Mouse (Mus musculus) forebrain, embryonic 15.5 days (tissue): ENCODE measurements around the gene Dnlz. TPM values are rescaled to one million over a fixed set of nuclear protein-coding genes. Genes with fewer than 3 reads are reported as not detected.

ENCODE experiments used
- ATAC-seq: fragments of 200-750 bp; cut with Nextera tagmentation; replicated peaks from 2 replicates; pipeline ENCODE4 v1.8.0; 2017; ENCODE audit warnings: mild to moderate bottlenecking, moderate TSS enrichment, moderate library complexity
- H3K27ac ChIP-seq: fragments of 300-500 bp; sonication (generic); replicated peaks from 2 replicates; pipeline ENCODE4 v1.5.1; 2015; ENCODE audit warnings: mild to moderate bottlenecking, inconsistent platforms
- H3K27me3 ChIP-seq: fragments of 300-500 bp; sonication (generic); 2 replicates; pipeline ENCODE4 v1.6.1; 2015; ENCODE audit warnings: inconsistent platforms
- H3K36me3 ChIP-seq: fragments of 300-500 bp; sonication (generic); 2 replicates; pipeline ENCODE4 v1.6.1; 2015; ENCODE audit warnings: mild to moderate bottlenecking, inconsistent platforms
- H3K4me1 ChIP-seq: fragments of 300-500 bp; sonication (generic); 2 replicates; pipeline ENCODE4 v1.6.1; 2015; ENCODE audit warnings: inconsistent platforms
- H3K4me2 ChIP-seq: fragments of 300-500 bp; sonication (generic); replicated peaks from 2 replicates; pipeline ENCODE4 v1.6.1; 2015; ENCODE audit warnings: mild to moderate bottlenecking, inconsistent platforms
- H3K4me3 ChIP-seq: fragments of 300-500 bp; sonication (generic); 2 replicates; pipeline ENCODE4 v1.5.1; 2015; ENCODE audit warnings: mild to moderate bottlenecking, inconsistent platforms
- H3K9ac ChIP-seq: fragments of 300-500 bp; sonication (generic); replicated peaks from 2 replicates; pipeline ENCODE4 v1.6.1; 2015; ENCODE audit warnings: mild to moderate bottlenecking, inconsistent platforms
- H3K9me3 ChIP-seq: fragments of 300-500 bp; sonication (generic); 2 replicates; pipeline ENCODE4 v1.6.1; 2016; ENCODE audit warnings: inconsistent platforms
- WGBS: fragments of 180-500 bp; shearing (Covaris S2); methylation state at CpG from one replicate; pipeline ENCODE4 v1.1.7; 2015; ENCODE audit warnings: mixed read lengths; 5-methylcytosine and 5-hydroxymethylcytosine counted together
- polyA plus RNA-seq: library from polyadenylated mRNA; unstranded; fragments of >200 nt; fragmentation: Nextera tagmentation; extraction: Ambion mirVana; gene quantifications from 2 replicates; pipeline ENCODE4 v1.2.1, GENCODE M21; 2015

Gene Dnlz
- polyA plus RNA-seq, 1 experiment from 2014 or later = 33.5 TPM

DNA sequence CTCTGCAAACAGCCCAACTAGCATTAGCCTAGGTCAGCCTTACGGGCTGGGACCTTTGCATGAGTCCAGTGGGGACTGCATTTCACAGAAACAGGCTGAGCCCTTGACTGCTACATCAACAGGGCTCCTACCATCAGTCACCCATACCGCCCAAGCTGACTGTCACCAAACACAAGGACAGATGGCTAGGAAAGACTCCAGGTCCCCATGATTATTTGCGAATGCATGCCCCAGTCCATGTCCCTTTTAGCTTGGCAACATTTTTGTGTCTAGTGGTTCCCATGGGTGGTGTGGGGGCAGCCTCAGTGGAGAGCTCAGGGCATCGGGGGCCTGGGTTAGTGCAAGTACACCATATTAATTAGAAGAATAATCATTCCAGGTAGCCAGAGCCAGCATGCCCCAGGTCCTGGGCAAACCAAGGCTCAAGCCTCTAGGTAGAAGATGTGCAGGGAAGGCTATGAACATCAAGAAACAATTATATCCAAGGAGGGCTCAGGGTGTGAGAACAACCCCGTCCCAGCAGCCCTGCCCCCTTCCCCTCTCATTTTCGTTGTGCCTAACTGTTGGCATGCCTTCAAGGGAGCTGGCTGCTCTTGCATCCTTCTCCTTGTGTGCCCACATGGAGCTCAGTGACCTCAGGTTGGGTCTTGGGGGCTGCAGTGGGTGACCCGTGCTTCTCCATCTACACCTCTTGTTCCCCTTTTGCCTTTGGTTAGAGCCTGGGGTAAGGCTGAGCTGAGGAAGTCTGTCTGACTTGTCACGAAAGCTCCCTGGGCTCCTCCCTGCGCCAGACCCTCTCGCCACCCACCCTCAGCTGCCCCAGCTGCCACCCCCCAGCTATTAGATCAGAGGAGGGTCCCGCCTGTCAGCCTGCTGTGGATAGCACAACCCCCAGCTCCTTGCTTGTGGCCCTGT lies 1.4 kb upstream of the Dnlz start:
- H3K4me3 ChIP-seq = peak overlapping the region; percentile 61
- H3K4me1 ChIP-seq = peaks cover 25% of the 10 kb centered on the region
- peak overlapping the region; percentile 80 for H3K4me2 ChIP-seq
- H3K27ac ChIP-seq = no peak overlapping the region
- H3K9me3 ChIP-seq = no peaks in the 10 kb centered on the region
- peak overlapping the region; percentile 96 for H3K9ac ChIP-seq
- no peaks in the 10 kb centered on the region for H3K27me3 ChIP-seq
- peaks cover 13% of the 10 kb centered on the region for H3K36me3 ChIP-seq
- 89% methylated on average over 11 of the region's 11 CpGs for WGBS
- no peak for ATAC-seq

DNA sequence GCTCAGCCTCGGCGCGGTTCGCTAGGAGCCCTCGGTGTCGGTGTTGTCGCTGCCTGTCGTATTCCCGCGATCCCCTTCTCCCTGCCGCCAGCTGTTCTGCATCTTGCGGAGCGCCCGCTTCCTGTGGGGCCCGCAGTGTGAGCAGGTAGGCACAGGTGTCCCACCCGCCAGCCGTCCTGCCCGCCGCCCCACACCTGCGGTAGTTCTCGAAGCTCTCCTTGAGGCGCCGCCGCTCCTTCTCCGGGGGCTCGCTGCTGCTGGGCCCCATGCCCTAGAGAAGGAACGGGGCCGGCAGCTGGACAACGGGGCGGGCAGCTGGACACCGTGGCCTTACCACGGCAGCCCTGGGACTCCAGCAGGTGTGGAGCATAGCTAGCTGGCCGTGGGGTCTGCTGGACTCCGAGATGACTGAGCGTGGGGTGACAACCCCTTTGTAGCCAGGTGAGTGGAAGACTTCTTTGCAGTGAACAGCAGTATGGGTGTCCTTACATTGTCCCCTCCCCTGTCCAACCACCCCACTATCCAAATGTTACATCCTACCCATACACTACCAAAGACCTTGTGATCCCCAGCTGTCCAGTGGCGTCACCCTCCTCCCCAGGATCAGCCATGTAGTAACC lies 491 bp upstream of the Dnlz start:
- H3K4me3 ChIP-seq = peak overlapping the region; percentile 61
- H3K9ac ChIP-seq = peak overlapping the region; percentile 96
- peak; percentile 45 for ATAC-seq
- H3K9me3 ChIP-seq = no peaks in the 10 kb centered on the region
- 2% methylated on average over 36 of the region's 36 CpGs for WGBS
- no peaks in the 10 kb centered on the region for H3K27me3 ChIP-seq
- peaks cover 23% of the 10 kb centered on the region for H3K36me3 ChIP-seq
- peaks cover 25% of the 10 kb centered on the region for H3K4me1 ChIP-seq
- H3K27ac ChIP-seq = peak overlapping the region; percentile 92
- peak overlapping the region; percentile 80 for H3K4me2 ChIP-seq

DNA sequence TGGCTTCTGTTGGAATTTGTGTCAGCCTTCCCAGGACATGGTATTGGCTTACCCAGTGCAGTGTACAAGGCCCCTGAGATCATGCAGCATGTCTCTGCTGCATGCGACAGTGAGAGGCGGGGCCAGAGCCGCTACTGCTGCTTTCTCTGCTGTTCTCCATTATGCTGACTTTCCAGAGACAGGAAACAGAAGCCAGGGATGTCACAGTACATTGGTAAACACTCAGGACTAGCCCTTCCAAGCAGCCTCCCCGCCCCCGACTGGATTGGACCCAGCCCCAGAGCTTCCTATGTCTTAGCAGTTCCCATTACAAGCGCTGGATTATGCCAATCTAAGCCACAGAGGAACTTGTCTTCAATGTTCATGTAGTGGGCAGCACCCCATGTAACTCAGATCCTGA lies 3.7 kb downstream of the Dnlz start:
- Histone ChIP-seq H3K36me3 (peaks cover 62% of the 10 kb centered on the region), H3K4me3 (no peak overlapping the region), H3K9me3 (no peaks in the 10 kb centered on the region), H3K27ac (no peak overlapping the region), H3K27me3 (no peaks in the 10 kb centered on the region), H3K4me2 (no peak overlapping the region), H3K9ac (no peak overlapping the region), H3K4me1 (peaks cover 22% of the 10 kb centered on the region)
- ATAC-seq = no peak
- 80% methylated on average over 6 of the region's 6 CpGs for WGBS

DNA sequence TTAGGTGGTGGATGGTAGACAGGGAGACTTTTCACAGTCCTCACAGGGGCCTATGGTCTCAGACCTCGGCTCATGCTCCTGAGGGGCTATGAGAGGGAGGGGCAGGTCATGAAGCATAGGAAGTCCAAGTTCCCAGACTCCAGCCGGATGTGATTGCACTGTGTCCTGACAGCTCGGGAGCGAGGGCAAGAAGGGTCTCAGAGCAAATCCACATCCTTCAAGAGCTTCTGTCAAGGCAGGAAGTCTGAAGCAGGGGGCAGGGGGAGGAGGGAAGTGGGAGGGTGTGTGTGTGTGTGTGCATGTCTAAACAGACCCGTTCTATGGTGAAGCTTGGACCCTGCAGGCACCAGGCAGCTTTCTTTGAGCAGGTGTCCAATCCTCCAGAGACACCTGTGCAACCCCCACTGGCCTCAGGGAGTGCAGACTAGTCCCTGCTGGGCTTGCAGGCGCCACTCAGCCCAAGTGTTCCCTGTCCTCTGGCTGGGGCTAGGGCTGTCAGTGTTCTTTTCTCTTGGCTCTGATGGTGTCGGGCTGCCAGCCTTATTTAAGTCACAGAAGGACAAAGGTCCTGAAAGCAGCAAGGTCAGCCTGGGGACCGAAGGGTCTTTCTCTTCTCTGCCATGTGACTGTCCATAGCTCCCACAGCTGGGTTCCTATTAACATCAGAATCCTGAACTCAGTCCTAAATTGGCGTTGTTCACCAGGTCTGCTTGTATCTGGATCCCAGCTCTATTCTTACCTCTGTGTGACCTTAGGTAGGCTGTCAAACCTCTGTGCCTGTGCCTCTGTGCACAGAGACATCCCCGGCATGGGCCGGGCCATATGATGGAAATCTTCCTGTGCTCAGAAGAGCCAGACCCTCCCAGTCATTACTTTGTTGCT lies 9.1 kb downstream of the Dnlz start:
- Histone ChIP-seq H3K9me3 (no peaks in the 10 kb centered on the region), H3K4me2 (no peak overlapping the region), H3K27me3 (no peaks in the 10 kb centered on the region), H3K9ac (no peak overlapping the region), H3K4me3 (no peak overlapping the region), H3K4me1 (no peaks in the 10 kb centered on the region; the same call in 1 of the 2 replicates), H3K27ac (no peak overlapping the region), H3K36me3 (peaks cover 77% of the 10 kb centered on the region)
- WGBS = 74% methylated on average over 11 of the region's 11 CpGs
- no peak for ATAC-seq

GRCm38 (mm10) chr2:26342044-26342443 lies 9.9 kb downstream of the Dnlz start:
- no peak overlapping the region for H3K4me2 ChIP-seq
- H3K9ac ChIP-seq = no peak overlapping the region
- 68% methylated on average over 10 of the region's 10 CpGs for WGBS
- no peaks in the 10 kb centered on the region; the same call in 1 of the 2 replicates for H3K4me1 ChIP-seq
- H3K4me3 ChIP-seq = no peak overlapping the region
- H3K27ac ChIP-seq = no peak overlapping the region
- ATAC-seq = no peak
- H3K36me3 ChIP-seq = peaks cover 69% of the 10 kb centered on the region
- no peaks in the 10 kb centered on the region for H3K9me3 ChIP-seq
- no peaks in the 10 kb centered on the region for H3K27me3 ChIP-seq

- ATAC-seq = no peak
- Histone ChIP-seq H3K36me3 (peaks cover 64% of the 10 kb centered on the region), H3K9me3 (no peaks in the 10 kb centered on the region), H3K27ac (no peak overlapping the region), H3K4me2 (no peak overlapping the region), H3K4me3 (no peak overlapping the region), H3K4me1 (no peaks in the 10 kb centered on the region; the same call in 1 of the 2 replicates), H3K9ac (no peak overlapping the region), H3K27me3 (no peaks in the 10 kb centered on the region)
- WGBS = 93% methylated on average over 2 of the region's 2 CpGs
Observed at GRCm38 (mm10) chr2:26341510-26341981, 10.4 kb downstream of the Dnlz start.

DNA sequence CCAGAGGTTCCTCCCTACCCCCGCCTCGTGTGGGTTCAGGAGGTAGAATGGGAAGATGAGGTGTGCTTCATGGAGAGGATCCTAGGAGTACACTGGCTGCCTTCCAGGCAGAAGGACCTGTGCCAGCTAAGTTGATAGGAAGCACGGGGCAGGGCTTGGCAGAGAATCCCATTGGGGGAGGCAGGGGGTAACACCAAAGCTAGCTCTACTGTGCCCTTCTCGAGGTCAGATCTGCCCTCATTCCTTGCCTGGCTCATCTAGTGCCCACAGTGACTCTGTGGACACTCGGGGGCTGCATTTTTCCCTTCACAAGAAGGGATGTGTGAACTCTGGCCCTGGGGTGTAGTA lies 12.7 kb downstream of the Dnlz start:
- H3K36me3 ChIP-seq = peaks cover 42% of the 10 kb centered on the region
- no peak for ATAC-seq

GRCm38 (mm10) chr2:26338302-26339203 lies 13.4 kb downstream of the Dnlz start:
- ATAC-seq = no peak
- no peaks in the 10 kb centered on the region; the same call in 1 of the 2 replicates for H3K4me1 ChIP-seq
- H3K27me3 ChIP-seq = no peaks in the 10 kb centered on the region
- H3K4me3 ChIP-seq = no peak overlapping the region
- H3K36me3 ChIP-seq = peaks cover 36% of the 10 kb centered on the region
- no peak overlapping the region for H3K9ac ChIP-seq
- H3K27ac ChIP-seq = no peak overlapping the region
- H3K9me3 ChIP-seq = no peaks in the 10 kb centered on the region
- WGBS = 76% methylated on average over 9 of the region's 13 CpGs
- no peak overlapping the region for H3K4me2 ChIP-seq

More for the DNA sequence above, 12.7 kb downstream of the Dnlz start:
- H3K27ac ChIP-seq = no peak overlapping the region
- no peaks in the 10 kb centered on the region for H3K27me3 ChIP-seq
- H3K4me2 ChIP-seq = no peak overlapping the region
- no peak overlapping the region for H3K9ac ChIP-seq
- H3K4me1 ChIP-seq = no peaks in the 10 kb centered on the region; the same call in 1 of the 2 replicates
- no peak overlapping the region for H3K4me3 ChIP-seq
- WGBS = 79% methylated on average over 5 of the region's 5 CpGs
- no peaks in the 10 kb centered on the region for H3K9me3 ChIP-seq

- WGBS = 84% methylated on average over 6 of the region's 6 CpGs
- no peaks in the 10 kb centered on the region for H3K27me3 ChIP-seq
- H3K27ac ChIP-seq = no peak overlapping the region
- no peak overlapping the region for H3K9ac ChIP-seq
- H3K9me3 ChIP-seq = no peaks in the 10 kb centered on the region
- H3K4me3 ChIP-seq = no peak overlapping the region
- peaks cover 55% of the 10 kb centered on the region for H3K36me3 ChIP-seq
- 0 out of 2 replicates have a peak, but pooled peaks have one; percentile 37 for ATAC-seq
- H3K4me1 ChIP-seq = no peaks in the 10 kb centered on the region
- H3K4me2 ChIP-seq = no peak overlapping the region
Observed at GRCm38 (mm10) chr2:26330702-26331101, 21.2 kb downstream of the Dnlz start.

DNA sequence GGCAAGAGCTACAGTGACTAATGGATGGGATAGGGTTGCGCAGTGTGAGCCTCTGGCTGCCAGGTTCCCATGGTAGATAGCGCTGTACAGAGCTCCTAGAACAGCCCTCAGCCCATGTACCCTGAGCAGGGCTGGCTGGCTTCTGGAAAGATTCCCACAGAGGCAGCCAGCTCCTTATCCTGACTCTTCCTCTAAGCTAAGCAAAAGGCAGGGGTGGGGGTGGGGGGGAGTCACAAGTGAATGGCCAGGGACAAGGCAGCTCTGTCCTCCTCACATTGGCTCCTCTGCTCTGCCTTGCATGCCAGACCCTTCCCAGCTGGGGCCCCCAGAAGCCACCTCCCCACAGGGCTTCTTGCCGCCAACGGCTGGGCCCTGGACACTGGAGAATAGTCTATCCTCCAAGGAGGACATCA lies 21.8 kb downstream of the Dnlz start:
- Histone ChIP-seq H3K27ac (no peak overlapping the region), H3K4me2 (no peak overlapping the region), H3K36me3 (peaks cover 61% of the 10 kb centered on the region), H3K4me1 (no peaks in the 10 kb centered on the region), H3K4me3 (no peak overlapping the region), H3K27me3 (no peaks in the 10 kb centered on the region), H3K9me3 (no peaks in the 10 kb centered on the region), H3K9ac (no peak overlapping the region)
- WGBS = 93% methylated on average over 4 of the region's 4 CpGs
- no peak for ATAC-seq

- ATAC-seq = no peak; the same call in 1 of the 2 replicates
- Histone ChIP-seq H3K27me3 (no peaks in the 10 kb centered on the region), H3K27ac (no peak overlapping the region), H3K36me3 (peaks cover 68% of the 10 kb centered on the region), H3K9ac (no peak overlapping the region), H3K4me3 (no peak overlapping the region), H3K4me1 (no peaks in the 10 kb centered on the region), H3K4me2 (no peak overlapping the region), H3K9me3 (no peaks in the 10 kb centered on the region)
- 54% methylated on average over 8 of the region's 8 CpGs for WGBS
Observed at GRCm38 (mm10) chr2:26329402-26329801, 22.5 kb downstream of the Dnlz start.
